Mouse (Mus musculus) brown adipose tissue, adult 24 weeks (tissue): ENCODE results near the gene Ptpn13. TPM values are rescaled to one million over a fixed set of nuclear protein-coding genes. Genes with fewer than 3 reads are reported as not detected.

ENCODE experiments used
- H3K27ac ChIP-seq: fragments of 200-500 bp; replicated peaks from 2 replicates; pipeline ENCODE4 v1.5.1; 2012; ENCODE audit warnings: low read depth, mild to moderate bottlenecking, low read length
- H3K4me1 ChIP-seq: fragments of 200-500 bp; 2 replicates; pipeline ENCODE4 v1.6.1; 2012; ENCODE audit warnings: low read length, mixed read lengths; ENCODE audit not compliant: control insufficient read depth, insufficient read depth, insufficient read length
- H3K4me3 ChIP-seq: fragments of 200-500 bp; 2 replicates; pipeline ENCODE4 v1.5.1; 2012; ENCODE audit warnings: low read depth, mild to moderate bottlenecking, low read length, moderate library complexity; ENCODE audit not compliant: insufficient read depth
- polyA plus RNA-seq: library from polyadenylated mRNA; stranded (reverse); fragments of >200 nt; gene quantifications from 2 replicates; pipeline ENCODE4 v1.2.4, GENCODE M21; 2012; ENCODE audit not compliant: missing spikeins, insufficient read depth, insufficient read length

Gene Ptpn13
- polyA plus RNA-seq, 1 experiment: 0.83 TPM

DNA sequence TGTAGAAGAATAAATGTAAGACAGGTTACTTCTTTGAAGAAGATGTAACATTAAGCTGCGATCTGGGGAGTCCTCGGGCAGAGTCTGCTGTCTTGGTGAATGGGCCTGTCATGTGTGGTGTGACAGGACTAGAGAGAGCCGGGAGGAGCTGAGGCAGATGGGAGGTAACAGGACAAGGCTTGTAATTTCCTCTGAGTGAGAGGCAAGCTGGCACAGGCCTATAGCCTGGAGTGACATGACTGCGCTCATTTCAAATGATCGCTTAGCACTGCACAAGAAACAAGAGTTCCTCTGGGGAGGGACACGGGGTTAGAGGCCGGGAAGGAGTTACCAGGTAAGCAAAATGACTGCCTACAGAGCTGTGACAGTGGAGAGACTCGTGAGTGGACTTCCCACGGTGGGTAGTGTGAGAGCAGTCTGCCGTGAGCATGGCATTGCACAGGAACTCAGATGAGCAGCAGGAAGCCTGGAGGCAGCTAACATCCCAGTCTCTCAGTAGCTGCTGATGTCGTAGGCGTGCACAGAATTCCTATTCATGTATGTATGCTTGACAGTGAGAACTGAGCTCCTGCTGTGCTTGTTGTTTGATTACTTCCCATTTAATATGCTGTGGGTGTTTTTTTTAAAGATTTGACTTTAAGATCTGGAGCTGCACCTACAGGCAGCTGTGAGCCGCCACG, 171.6 kb downstream of the Ptpn13 start:
- Histone ChIP-seq H3K4me1 (no peaks in the 10 kb centered on the region), H3K27ac (no peak overlapping the region), H3K4me3 (no peak overlapping the region)

GRCm38 (mm10) chr5:103597604-103598003, 172.6 kb downstream of the Ptpn13 start:
- no peak overlapping the region for H3K27ac ChIP-seq
- H3K4me1 ChIP-seq: no peaks in the 10 kb centered on the region
- no peak overlapping the region for H3K4me3 ChIP-seq

DNA sequence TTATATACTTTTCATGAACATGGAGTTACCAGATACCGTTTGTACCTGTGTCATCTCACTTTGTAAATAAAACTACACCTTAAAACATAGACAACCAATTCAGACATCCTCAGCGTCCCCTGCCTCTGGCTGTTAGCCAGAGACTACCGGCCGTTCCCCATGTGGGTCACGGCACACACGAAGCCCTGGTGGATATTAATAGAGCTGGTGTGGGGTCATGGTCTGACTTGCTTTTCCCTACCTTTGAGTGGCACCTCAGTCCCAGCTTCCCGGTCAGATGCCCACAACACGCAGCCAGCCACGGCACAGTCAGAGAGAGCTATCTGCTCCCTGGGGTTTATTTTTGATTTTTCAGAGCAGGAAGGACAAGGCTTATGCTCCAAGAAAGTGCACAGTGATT, 173.3 kb downstream of the Ptpn13 start:
- Histone ChIP-seq H3K4me3 (no peak overlapping the region), H3K27ac (no peak overlapping the region), H3K4me1 (no peaks in the 10 kb centered on the region)

- Histone ChIP-seq H3K27ac (no peak overlapping the region), H3K4me1 (no peaks in the 10 kb centered on the region), H3K4me3 (no peak overlapping the region)
Measured at GRCm38 (mm10) chr5:103598881-103599280, 173.9 kb downstream of the Ptpn13 start.

GRCm38 (mm10) chr5:103603115-103603893, 178.3 kb downstream of the Ptpn13 start:
- Histone ChIP-seq H3K4me1 (no peaks in the 10 kb centered on the region), H3K4me3 (no peak overlapping the region), H3K27ac (no peak overlapping the region)

GRCm38 (mm10) chr5:103605707-103606106, 180.7 kb downstream of the Ptpn13 start:
- H3K4me1 ChIP-seq: no peaks in the 10 kb centered on the region
- no peak overlapping the region for H3K4me3 ChIP-seq
- H3K27ac ChIP-seq: no peak overlapping the region

DNA sequence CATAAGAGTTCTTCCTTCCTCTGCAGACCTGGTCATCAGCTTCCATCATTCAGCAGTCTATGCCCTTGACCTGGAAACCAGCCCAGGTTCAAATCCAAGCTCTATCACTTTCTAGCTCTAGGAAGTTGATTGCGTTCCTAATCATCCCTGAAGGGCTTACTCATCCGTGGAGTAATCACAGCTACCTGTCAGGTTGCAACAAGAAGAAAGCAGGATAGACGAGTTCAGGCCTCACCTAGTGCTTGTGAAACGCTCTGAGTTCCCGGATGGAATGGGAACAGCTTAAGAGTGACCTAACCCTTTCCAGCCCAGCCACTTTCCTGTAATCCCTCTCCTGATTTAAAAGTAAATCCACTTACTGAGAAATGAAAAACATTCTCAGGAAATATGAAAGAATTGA, 185.2 kb downstream of the Ptpn13 start:
- H3K27ac ChIP-seq: no peak overlapping the region
- H3K4me1 ChIP-seq: peaks cover 3% of the 10 kb centered on the region; the same call in 1 of the 2 replicates
- H3K4me3 ChIP-seq: no peak overlapping the region

DNA sequence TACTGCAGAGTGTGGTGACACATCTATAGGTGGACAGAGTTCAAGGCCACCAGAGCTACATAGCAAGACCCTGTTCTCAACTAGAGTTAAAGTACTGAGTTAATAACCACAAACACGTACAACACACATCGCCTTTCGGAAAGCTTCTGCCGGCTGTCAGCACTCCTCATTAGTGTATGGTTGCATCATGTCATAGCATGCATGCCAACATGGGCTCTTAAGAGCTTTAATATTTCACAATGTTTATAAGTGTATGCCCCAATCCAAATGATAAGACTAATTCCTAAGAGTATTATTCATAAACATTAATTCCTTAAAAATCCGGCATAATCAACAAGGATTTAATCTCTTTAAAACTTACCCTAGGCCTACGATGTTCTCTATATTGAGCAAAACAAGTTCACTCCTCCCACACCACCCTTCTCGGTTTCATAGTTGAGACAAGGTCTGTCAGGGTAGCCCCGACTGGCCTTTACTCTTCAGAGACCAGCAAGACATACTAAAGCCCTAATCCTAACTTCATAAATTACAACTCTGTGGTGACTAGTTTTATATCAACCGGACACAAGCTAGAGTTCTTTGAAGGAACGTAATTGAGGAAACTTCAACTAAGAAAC, 186.0 kb downstream of the Ptpn13 start:
- Histone ChIP-seq H3K27ac (no peak overlapping the region), H3K4me3 (no peak overlapping the region), H3K4me1 (peaks cover 3% of the 10 kb centered on the region; the same call in 1 of the 2 replicates)

- Histone ChIP-seq H3K4me3 (no peak overlapping the region), H3K4me1 (peaks cover 3% of the 10 kb centered on the region; the same call in 1 of the 2 replicates), H3K27ac (no peak overlapping the region)
Measured at GRCm38 (mm10) chr5:103612316-103612715, 187.3 kb downstream of the Ptpn13 start.

DNA sequence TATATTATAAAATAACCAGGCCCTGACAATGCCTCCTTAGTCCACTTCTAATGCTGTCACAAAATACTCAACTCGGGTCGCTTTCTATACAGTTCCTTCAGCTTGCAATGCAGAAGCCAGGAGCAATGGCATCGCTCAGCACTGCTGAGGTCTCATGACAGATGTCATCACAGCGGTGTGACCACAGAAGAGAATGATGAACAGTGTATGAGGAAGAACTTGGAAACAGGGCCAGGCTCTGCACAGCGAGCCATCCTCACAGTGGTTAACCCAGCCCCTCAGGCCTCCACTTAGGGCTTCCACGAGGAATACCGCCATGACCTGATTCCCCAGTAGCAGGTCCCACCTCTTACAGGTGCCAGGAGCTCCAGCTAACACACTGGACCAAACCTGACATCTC, 189.4 kb downstream of the Ptpn13 start:
- H3K4me1 ChIP-seq: peaks cover 3% of the 10 kb centered on the region; the same call in 1 of the 2 replicates
- H3K27ac ChIP-seq: peak overlapping the region; percentile 49; the same call in 1 of the 2 replicates
- H3K4me3 ChIP-seq: no peak overlapping the region

GRCm38 (mm10) chr5:103617191-103617590, 192.2 kb downstream of the Ptpn13 start:
- Histone ChIP-seq H3K27ac (no peak overlapping the region), H3K4me3 (no peak overlapping the region), H3K4me1 (peaks cover 6% of the 10 kb centered on the region; the same call in 1 of the 2 replicates)

- Histone ChIP-seq H3K27ac (0 out of 2 replicates have a peak overlapping the region, but pooled peaks have one; percentile 1), H3K4me3 (no peak overlapping the region), H3K4me1 (peaks cover 14% of the 10 kb centered on the region; the same call in 1 of the 2 replicates)
Measured at GRCm38 (mm10) chr5:103620301-103620973, 195.4 kb downstream of the Ptpn13 start.

- H3K4me1 ChIP-seq: peaks cover 14% of the 10 kb centered on the region; the same call in 1 of the 2 replicates
- H3K4me3 ChIP-seq: no peak overlapping the region
- no peak overlapping the region for H3K27ac ChIP-seq
Measured at GRCm38 (mm10) chr5:103622321-103622720, 197.3 kb downstream of the Ptpn13 start.

GRCm38 (mm10) chr5:103624831-103625230, 199.8 kb downstream of the Ptpn13 start:
- Histone ChIP-seq H3K4me1 (peaks cover 20% of the 10 kb centered on the region; the same call in 1 of the 2 replicates), H3K4me3 (no peak overlapping the region), H3K27ac (0 out of 2 replicates have a peak overlapping the region, but pooled peaks have one; percentile 19)

DNA sequence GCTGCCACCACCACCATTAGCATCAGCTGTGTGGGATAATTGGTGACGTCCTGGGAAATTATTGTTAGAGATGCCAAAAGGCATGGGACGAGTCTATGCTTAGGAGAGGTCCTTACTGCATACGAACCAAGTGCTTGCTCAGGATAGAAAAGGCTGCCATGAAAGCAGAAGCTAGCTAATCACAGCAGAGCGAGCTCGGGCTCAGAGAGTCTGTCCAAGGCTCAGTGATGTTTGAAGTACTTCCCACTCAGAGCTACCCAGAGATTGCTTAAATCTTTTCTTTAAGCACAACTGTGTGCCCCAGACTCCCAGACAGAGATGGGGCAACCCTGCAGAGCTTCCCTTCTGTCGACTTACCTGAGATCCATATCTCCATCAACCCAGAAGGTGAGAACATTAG, 203.5 kb downstream of the Ptpn13 start:
- Histone ChIP-seq H3K27ac (peak overlapping the region; percentile 68), H3K4me3 (peak overlapping the region; percentile 55), H3K4me1 (peaks cover 16% of the 10 kb centered on the region; the same call in 1 of the 2 replicates)
